Mouse (Mus musculus) kidney, adult 2 months (tissue): Measurements from ENCODE around the gene Abraxas2.

Experiments
- CTCF ChIP-seq: fragments of 200-500 bp; conservative IDR thresholded peaks from 2 replicates; pipeline ENCODE4 v1.5.1; 2011; ENCODE audit warnings: low read depth, mild to moderate bottlenecking, control low read depth, low read length, moderate library complexity, mixed read lengths; ENCODE audit not compliant: insufficient read depth, insufficient read length
- POLR2A ChIP-seq: fragments of 200-500 bp; IDR thresholded peaks from one replicate; pipeline ENCODE4 v1.6.1; 2011; ENCODE audit warnings: low read depth, low read length, control low read depth

DNA sequence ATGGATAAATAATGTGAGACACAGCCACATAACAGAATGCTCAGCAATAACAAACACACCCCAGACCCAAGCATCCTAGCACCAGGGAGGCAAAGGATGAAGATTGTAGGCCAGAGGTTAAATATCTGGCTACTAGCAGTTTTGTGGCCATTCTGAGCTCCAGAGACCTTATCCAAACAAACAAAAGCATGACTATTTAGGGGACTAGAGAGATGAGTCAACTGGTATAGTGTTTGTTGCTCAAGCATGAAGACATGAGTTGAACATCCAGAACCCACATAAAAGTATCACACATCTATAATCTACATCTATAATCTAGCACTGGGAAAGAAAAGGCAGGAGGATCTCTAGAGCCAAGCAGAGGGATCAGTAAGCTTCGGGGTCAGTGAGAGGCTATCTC, 16.6 kb upstream of the Abraxas2 start:
- TF ChIP-seq POLR2A (no peak), CTCF (no peak)
